Mouse (Mus musculus) hindbrain, postnatal 0 days (tissue): ENCODE measurements around the gene Tat. TPM values are rescaled to one million over a fixed set of nuclear protein-coding genes. Genes with fewer than 3 reads are reported as not detected.

Experiments used
- ATAC-seq: fragments of 200-750 bp; cut with Nextera tagmentation; 2 replicates; pipeline ENCODE4 v1.8.0; 2017; ENCODE audit warnings: mild to moderate bottlenecking, moderate TSS enrichment, moderate library complexity
- DNase-seq: peaks from one replicate; pipeline ENCODE4 v3.0.0-alpha.2; 2015; ENCODE audit warnings: low spot score
- H3K27ac ChIP-seq: fragments of 300-500 bp; sonication (generic); 2 replicates; pipeline ENCODE4 v1.5.1; 2014; ENCODE audit warnings: mild to moderate bottlenecking
- H3K27me3 ChIP-seq: fragments of 300-500 bp; sonication (generic); 2 replicates; pipeline ENCODE4 v1.6.1; 2014; ENCODE audit warnings: low read length, mixed read lengths; ENCODE audit not compliant: insufficient read depth
- H3K36me3 ChIP-seq: fragments of 300-500 bp; sonication (generic); 2 replicates; pipeline ENCODE4 v1.6.1; 2014; ENCODE audit warnings: low read length, mixed read lengths; ENCODE audit not compliant: insufficient read depth
- H3K4me1 ChIP-seq: fragments of 300-500 bp; sonication (generic); 2 replicates; pipeline ENCODE4 v1.6.1; 2014; ENCODE audit warnings: antibody characterized with exemption, low read length, mixed read lengths; ENCODE audit not compliant: insufficient read depth
- H3K4me2 ChIP-seq: fragments of 300-500 bp; sonication (generic); 2 replicates; pipeline ENCODE4 v1.6.1; 2014; ENCODE audit warnings: low read depth, mild to moderate bottlenecking, low read length, moderate library complexity, mixed read lengths
- H3K4me3 ChIP-seq: fragments of 300-500 bp; sonication (generic); 2 replicates; pipeline ENCODE4 v1.5.1; 2014; ENCODE audit warnings: low read length
- H3K9ac ChIP-seq: fragments of 300-500 bp; sonication (generic); replicated peaks from 2 replicates; pipeline ENCODE4 v1.6.1; 2014; ENCODE audit warnings: mild to moderate bottlenecking, low read length, moderate library complexity, mixed read lengths
- H3K9me3 ChIP-seq: fragments of 300-500 bp; sonication (generic); 2 replicates; pipeline ENCODE4 v1.6.1; 2016; ENCODE audit warnings: low read length, mixed read lengths
- CTCF ChIP-seq: IDR thresholded peaks from 2 replicates; pipeline ENCODE4 v1.5.1; 2016; ENCODE audit warnings: antibody characterized with exemption, control low read depth, low read depth
- WGBS: fragments of 180-500 bp; shearing (Covaris S2); extraction: QIAGEN DNeasy Blood & Tissue Kit; methylation state at CpG from one replicate; pipeline ENCODE4 v1.1.7; 2014; 5-methylcytosine and 5-hydroxymethylcytosine counted together
- polyA plus RNA-seq: library from polyadenylated mRNA; unstranded; fragments of >200 nt; fragmentation: Nextera tagmentation; extraction: Ambion mirVana; gene quantifications from 2 replicates; pipeline ENCODE4 v1.2.1, GENCODE M21; 2015
- total RNA-seq: library from RNA; depleted of rRNA; stranded (reverse); fragments of >200 nt; gene quantifications from 2 replicates; pipeline ENCODE4 v1.2.3, GENCODE M21; 2014

The Tat gene
- total and polyA plus RNA-seq, 2 experiments from 2014 or later = not detected

DNA sequence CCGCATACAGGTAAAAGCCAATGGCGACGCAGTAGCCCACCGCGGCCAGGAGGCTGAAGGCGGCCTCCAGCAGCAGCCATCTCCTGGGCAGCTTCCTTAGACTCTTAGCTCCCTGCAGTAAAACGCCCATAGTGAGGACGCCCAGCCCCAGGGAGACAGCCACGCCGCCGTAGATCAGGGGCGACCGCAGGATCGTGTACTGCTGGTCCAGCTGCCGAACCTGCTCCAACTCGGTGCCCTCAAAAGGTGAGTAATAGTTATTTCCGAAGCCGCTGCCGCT is 42.0 kb upstream of the Tat start:
- peak overlapping the region; percentile 52 for H3K9ac ChIP-seq
- peak overlapping the region; percentile 60 for H3K4me2 ChIP-seq
- no peaks in the 10 kb centered on the region for H3K36me3 ChIP-seq
- no peaks in the 10 kb centered on the region for H3K27me3 ChIP-seq
- ATAC-seq (peak; percentile 25; the same call in 1 of the 2 replicates), DNase-seq (no peak)
- H3K27ac ChIP-seq = peak overlapping the region; percentile 82
- peaks cover 9% of the 10 kb centered on the region; the same call in 1 of the 2 replicates for H3K4me1 ChIP-seq
- peak overlapping the region; percentile 38 for H3K4me3 ChIP-seq
- no peaks in the 10 kb centered on the region for H3K9me3 ChIP-seq
- no peak for TF ChIP-seq CTCF
- WGBS = 4% methylated on average over 19 of the region's 19 CpGs

DNA sequence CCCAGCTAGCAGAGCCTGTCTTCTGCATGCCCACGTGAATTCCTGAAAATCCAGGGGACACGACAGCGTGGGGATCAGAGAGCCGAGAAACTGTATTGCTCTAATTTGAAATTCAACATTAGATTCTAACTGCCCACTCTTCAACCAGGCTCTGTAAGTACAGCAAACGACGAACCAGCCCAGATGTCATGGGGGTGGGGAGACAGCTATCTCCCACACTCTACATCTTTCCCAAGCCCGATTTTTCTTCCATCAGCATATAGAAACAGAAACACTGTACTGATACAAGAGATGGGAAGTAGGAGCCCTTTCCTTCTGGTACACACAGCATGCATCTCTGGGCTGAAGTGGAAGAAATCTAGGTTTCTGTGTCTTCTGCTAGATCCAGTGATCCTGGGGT is 38.1 kb upstream of the Tat start:
- 61% methylated on average over 7 of the region's 7 CpGs for WGBS

DNA sequence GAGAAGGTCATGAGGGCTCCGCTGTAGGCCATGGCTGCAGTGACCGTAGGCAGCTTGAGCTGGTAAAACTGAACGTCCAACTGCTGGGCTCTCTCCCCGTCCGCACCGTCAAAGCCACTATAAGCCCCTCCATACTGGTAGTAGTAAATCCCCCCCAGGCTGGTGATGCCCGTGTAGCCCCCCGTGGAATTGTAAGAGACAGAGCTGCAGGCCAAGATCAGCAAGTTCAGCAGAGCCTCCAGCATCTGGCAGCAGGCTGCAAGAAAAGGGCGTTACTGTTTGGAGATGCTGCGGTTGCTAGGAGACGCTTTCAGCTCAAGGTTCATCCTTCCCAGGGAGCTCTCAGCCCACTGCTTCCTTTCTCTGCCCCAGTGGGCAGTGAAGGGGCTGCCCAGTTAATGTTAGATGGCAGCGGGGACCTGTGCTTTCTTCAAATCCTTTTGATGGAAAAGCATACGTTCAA is 35.7 kb upstream of the Tat start:
- Histone ChIP-seq H3K4me3 (no peak overlapping the region), H3K4me2 (no peak overlapping the region), H3K9me3 (no peaks in the 10 kb centered on the region), H3K36me3 (no peaks in the 10 kb centered on the region), H3K27ac (peak overlapping the region; percentile 45; the same call in 1 of the 2 replicates), H3K4me1 (peaks cover 5% of the 10 kb centered on the region; the same call in 1 of the 2 replicates), H3K9ac (no peak overlapping the region), H3K27me3 (no peaks in the 10 kb centered on the region)
- TF ChIP-seq CTCF = no peak
- 22% methylated on average over 13 of the region's 13 CpGs for WGBS
- ATAC-seq = peak; percentile 80
- DNase-seq = peak; percentile 78

More for the DNA sequence above, 38.1 kb upstream of the Tat start:
- no peak for ATAC-seq
- TF ChIP-seq CTCF = no peak
- H3K4me1 ChIP-seq = peaks cover 13% of the 10 kb centered on the region; the same call in 1 of the 2 replicates
- no peak overlapping the region for H3K27ac ChIP-seq
- no peak overlapping the region for H3K4me2 ChIP-seq
- no peaks in the 10 kb centered on the region for H3K36me3 ChIP-seq
- no peak overlapping the region for H3K9ac ChIP-seq
- H3K4me3 ChIP-seq = no peak overlapping the region
- no peak for DNase-seq
- H3K9me3 ChIP-seq = no peaks in the 10 kb centered on the region
- H3K27me3 ChIP-seq = no peaks in the 10 kb centered on the region

DNA sequence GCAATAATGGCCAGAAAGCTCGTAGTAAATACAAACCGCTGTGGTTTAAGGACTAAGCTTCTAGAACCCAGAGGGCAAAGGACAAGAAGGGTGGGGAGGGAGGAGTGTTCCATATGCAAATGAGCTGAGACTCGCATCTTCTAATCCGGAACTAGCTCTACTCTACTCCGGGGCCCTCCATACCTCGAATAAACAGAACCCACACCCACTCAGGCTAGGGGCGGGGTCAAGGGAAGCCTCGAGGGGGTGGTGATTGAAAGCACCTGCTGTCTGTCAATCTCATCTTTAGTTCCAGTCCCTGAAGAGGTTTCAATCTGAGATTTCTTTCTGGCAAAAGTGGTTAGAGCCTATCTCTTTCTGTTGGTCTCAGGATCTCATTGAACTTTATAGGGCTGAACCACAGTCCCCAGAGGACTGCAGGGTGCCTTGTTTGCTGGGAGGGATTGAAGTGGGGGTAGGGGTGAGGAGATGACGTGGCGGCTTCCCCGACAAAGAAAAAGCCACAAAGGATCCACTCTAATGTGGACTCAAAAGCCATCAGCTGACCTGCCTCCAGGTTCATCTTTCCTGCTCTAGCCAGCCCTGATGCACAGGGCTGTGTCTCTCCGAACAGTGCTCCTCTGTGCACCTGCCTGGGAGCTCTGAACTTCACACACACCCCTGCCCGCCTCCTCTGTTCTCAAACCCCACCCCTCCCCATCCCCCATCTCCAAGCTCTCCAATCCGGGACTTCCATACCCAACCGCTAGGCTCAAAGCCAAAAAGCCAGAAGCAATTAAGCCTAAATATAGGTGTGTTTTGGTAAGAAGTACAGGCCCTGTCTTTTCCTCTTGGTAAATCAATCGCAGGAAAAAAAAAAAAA is 32.8 kb upstream of the Tat start:
- no peak overlapping the region for H3K27ac ChIP-seq
- no peak for TF ChIP-seq CTCF
- ATAC-seq = no peak

DNA sequence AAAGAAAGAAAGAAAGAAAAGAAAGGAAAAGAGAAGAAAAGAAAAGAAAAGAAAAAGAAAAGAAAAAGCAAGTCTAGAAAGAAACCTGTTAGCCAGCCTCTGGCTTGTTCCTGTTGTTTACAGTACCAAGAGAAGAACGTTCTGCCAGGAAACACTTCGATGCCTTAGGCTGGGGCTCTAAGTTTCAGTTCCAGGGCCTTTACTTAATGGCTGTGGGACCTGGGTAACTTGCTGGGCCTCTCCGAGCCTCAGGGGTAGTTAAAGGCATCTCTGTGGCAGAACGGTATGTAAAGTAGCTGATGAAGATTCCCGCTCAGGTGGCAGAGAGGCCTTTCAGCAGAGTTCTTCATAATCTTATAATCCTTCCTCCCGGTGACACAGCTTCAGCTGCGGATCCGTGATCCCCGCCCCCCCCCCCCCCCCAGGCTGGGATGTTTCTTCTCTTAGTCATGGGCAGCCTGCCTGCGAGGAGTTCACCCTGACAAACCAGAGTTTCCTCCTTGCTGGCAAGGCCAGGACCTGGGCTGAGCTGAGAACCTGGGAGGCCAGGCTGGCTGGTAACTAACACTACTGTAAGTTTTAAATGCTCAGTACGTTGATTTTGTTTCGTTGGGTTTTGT is 32.1 kb upstream of the Tat start:
- H3K27me3 ChIP-seq = 0 out of 2 replicates have a peak, but pooled peaks cover 10% of the 10 kb centered on the region
- no peak overlapping the region for H3K4me3 ChIP-seq
- TF ChIP-seq CTCF = no peak
- peaks cover 5% of the 10 kb centered on the region for H3K4me1 ChIP-seq
- 38% methylated on average over 12 of the region's 12 CpGs for WGBS
- no peaks in the 10 kb centered on the region for H3K9me3 ChIP-seq
- H3K27ac ChIP-seq = no peak overlapping the region
- no peaks in the 10 kb centered on the region for H3K36me3 ChIP-seq
- no peak overlapping the region for H3K4me2 ChIP-seq
- DNase-seq (no peak), ATAC-seq (no peak)
- H3K9ac ChIP-seq = no peak overlapping the region

More for the DNA sequence above, 32.8 kb upstream of the Tat start:
- Histone ChIP-seq H3K9ac (no peak overlapping the region), H3K36me3 (no peaks in the 10 kb centered on the region), H3K4me1 (peaks cover 5% of the 10 kb centered on the region), H3K27me3 (0 out of 2 replicates have a peak, but pooled peaks cover 9% of the 10 kb centered on the region), H3K4me3 (no peak overlapping the region), H3K9me3 (no peaks in the 10 kb centered on the region), H3K4me2 (no peak overlapping the region)
- 14% methylated on average over 16 of the region's 16 CpGs for WGBS
- DNase-seq = peak; percentile 37

DNA sequence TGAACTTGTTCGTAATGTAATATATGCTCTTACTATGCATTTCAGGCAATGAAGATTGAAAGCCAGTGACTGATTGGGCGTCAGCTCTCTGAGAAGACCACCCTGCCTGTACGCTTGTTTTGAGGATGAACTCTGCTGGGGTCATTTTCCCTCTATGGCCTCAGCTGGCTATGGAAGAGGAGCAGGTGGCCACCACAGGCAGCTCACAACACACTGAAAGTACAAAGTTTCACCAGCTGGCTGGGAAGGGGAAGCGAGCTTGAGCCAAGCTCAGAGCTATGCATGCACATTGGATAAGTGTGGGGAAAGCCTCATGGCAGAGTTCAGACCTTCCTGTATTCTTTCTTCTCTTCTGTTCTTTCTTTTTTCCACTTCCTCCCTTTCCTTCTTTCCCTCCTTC is 31.1 kb upstream of the Tat start:
- H3K27me3 ChIP-seq = 0 out of 2 replicates have a peak, but pooled peaks cover 10% of the 10 kb centered on the region
- WGBS = 61% methylated on average over 4 of the region's 4 CpGs
- no peaks in the 10 kb centered on the region for H3K9me3 ChIP-seq
- ATAC-seq (no peak), DNase-seq (peak; percentile 46)
- H3K9ac ChIP-seq = no peak overlapping the region
- no peak for TF ChIP-seq CTCF
- H3K4me2 ChIP-seq = no peak overlapping the region
- peaks cover 5% of the 10 kb centered on the region for H3K4me1 ChIP-seq
- no peaks in the 10 kb centered on the region for H3K36me3 ChIP-seq
- H3K27ac ChIP-seq = no peak overlapping the region
- H3K4me3 ChIP-seq = no peak overlapping the region
